Mouse (Mus musculus): ENCODE measurements at regions not wholly inside any gene's neighbourhood (a gene's known extent, or its start where the extent isn't known, plus 50 kb on each side); places are given as distances from the start of the nearest gene placed in this dataset.

GRCm38 (mm10) chr3:39571444-39572237 is 684.9 kb downstream of the Fat4 start:
- no peak for DNase-seq (ENCODE audit: low spot score in 2 of 2)

DNA sequence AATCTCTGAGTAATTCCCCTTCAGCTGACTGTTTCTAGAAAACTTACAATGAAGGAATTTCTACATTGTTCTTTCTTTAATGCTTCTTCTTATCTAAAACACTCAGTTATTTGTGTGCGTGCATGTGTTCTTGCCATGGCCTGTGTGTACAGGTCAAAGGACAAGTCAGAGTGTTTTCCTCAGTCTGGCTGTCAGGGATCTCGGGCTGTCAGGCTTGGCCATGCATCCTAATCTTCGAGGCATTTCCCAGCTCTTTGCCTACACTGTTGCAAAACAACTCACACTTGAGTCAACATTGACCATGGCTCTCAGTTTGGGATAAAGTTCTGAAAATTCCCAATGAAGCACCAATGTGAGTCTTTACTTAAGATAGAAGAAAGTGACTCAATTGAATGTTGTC is 688.5 kb downstream of the Fat4 start:
- no peak for DNase-seq (ENCODE audit: low spot score in 2 of 2)

GRCm38 (mm10) chr3:39591312-39591711 is 704.6 kb downstream of the Fat4 start:
- DNase-seq (ENCODE audit: low spot score in 2 of 2): no peak

- DNase-seq (ENCODE audit: low spot score in 2 of 2): no peak
These were observed 705.8 kb downstream of the Fat4 start for GRCm38 (mm10) chr3:39592349-39593117.

GRCm38 (mm10) chr3:39609937-39610336 is 723.2 kb downstream of the Fat4 start:
- no peak for DNase-seq (ENCODE audit: low spot score in 2 of 2)

DNA sequence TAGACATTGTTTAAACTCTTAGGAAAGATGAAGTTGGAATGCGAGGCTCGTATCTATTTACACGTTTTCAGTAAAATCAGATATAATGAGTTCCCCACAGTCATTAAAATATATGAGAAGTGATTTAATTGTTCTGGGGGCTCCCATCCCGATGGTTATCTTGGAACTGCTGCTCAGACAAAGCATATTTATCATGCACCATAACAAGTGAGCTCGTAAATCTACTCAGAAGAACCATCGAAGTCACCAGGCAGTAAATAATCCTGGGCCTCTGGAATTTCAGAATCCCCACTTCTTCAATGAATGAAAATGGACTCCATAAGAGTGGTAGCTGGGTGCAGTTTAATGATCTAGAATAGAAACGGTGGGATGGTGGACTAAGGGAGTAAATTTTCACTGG is 725.7 kb downstream of the Fat4 start:
- no peak for DNase-seq (ENCODE audit: low spot score in 2 of 2)

DNA sequence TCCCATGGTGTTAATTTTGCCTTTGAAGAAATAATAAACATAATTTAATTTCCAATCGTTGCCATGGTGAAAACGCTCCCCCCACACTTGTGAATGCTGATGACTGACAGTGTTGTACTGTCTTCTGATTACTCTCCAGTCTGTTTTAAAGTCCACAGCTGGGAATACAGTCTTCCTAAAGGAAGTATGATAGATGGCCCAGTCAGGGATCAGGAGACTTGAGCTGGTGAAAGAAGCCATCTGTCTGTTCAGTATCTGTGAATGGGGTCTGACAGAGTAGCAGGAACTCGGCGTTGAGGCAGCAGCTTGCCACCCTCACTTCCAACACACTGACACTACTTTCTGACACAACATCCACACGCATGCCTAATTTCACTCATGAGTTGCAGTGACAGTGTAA is 751.2 kb downstream of the Fat4 start:
- DNase-seq (ENCODE audit: low spot score in 2 of 2): no peak

- no peak for DNase-seq (ENCODE audit: low spot score in 2 of 2)
These were observed 756.5 kb downstream of the Fat4 start for GRCm38 (mm10) chr3:39643194-39643593.

- DNase-seq (ENCODE audit: low spot score in 2 of 2): no peak
These were observed 780.1 kb downstream of the Fat4 start for GRCm38 (mm10) chr3:39666817-39667216.

DNA sequence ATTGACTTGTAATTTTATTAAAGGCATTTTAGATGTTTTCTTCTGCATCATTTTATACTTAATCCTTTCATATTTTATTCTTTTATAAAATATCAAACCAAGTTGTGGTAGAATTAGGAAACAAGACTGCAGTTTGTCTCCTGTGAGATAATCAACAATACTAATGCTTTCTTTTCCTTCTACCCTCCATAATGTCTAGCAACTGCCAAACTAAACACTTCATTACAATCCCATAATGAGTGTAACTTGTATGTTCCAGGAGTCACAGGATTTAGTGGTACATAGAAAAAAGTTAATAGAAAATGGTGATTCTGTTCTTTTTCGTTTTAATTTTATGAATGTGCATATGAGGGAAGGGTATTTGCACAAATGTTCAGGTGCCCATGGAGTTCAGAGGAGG is 782.4 kb downstream of the Fat4 start:
- no peak for DNase-seq (ENCODE audit: low spot score in 2 of 2)

DNA sequence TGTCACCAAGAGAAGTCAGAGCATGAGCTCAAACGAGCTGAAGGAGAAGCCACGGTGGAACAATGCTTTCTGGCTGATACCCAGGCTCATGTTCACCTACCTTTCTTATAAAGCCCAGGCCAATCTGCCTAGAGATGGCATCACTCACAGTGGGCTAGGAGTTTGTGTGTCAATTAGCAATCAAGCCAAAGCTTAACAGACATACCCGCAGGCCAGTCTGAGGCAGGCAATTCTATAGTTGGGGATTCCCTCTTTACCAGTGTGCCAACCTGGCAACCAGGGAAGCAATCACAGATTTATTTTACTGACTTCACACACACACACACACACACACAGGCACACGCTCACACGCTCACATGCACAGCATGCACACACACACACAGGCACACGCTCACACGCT is 787.3 kb downstream of the Fat4 start:
- DNase-seq (ENCODE audit: low spot score in 2 of 2): no peak

- DNase-seq (ENCODE audit: low spot score in 2 of 2): no peak
These were observed 788.2 kb downstream of the Fat4 start for GRCm38 (mm10) chr3:39674927-39675326.

DNA sequence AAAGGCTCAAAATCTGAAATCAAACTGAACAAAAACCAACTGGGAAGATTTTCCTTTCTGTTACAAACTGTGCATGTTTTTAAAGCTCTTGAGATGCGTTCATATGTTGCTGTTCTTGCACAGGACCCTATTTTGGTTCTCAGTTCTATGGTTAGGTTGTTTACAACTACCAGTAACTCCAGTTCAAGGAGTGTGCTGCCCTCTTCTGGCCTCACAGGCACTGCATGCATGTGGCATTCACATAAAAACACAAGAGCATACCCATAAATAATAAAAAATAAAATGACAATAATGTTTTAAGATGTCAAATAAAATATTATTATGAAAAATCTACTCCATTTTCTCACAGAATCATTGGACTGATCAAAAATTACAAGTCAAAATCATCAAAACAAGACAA is 818.9 kb downstream of the Fat4 start:
- DNase-seq (ENCODE audit: low spot score in 2 of 2): no peak

- DNase-seq (ENCODE audit: low spot score in 2 of 2): no peak
These were observed 818.0 kb upstream of the Intu start for GRCm38 (mm10) chr3:39712795-39713709.

DNA sequence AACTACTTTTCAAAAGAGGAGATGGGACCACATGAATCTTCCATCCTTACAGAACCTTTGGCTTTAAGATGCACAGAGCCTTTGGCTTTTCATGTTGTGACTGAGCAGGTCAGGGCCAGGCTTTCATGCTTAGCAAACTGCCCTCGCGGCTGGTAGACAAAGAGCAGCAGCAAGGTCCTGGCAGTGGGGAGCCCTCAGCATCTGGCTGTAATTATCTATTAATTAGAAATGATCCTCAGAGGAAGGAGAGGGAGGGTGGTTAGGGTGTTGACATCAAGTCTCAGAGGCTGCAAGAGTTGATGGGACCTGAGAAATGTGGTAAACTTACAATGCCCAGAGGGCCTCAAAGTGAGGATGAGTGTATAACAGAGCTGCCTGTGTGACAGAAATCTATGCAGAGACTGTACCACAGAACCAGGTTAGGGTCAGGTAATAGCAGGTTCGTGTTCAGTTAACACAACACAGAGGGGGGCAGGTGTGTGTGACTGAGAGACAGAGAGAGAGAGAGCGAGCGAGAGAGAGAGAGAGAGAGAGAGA is 817.0 kb upstream of the Intu start:
- no peak for DNase-seq (ENCODE audit: low spot score in 2 of 2)

DNA sequence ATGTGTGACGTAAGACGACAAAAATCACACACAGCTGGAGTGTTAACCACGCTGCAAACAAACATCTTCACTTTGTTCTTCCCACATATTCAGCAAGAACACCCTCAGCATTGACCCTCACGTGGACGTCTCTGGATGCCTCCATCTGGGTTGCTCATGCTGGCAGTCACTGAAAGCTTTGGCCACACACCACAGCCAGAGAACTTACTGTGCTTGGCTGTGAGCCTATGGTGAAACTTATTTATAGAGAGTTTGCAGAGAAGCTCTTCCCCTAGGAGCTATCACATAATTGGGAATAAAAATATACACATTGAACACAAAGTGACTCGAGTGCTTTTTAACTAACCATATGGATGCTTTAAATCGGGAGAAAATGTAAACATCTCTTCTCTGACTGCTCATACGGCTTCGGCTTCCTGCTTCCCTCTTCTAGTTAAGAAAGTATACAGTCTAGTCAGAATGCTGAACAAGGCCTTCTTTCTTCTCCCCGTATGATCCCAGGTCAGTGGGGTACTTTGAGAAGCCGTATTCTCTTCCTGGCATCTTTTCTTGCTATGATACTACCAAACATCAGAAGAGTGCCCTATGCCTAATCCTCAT is 812.0 kb upstream of the Intu start:
- no peak for DNase-seq (ENCODE audit: low spot score in 2 of 2)

DNA sequence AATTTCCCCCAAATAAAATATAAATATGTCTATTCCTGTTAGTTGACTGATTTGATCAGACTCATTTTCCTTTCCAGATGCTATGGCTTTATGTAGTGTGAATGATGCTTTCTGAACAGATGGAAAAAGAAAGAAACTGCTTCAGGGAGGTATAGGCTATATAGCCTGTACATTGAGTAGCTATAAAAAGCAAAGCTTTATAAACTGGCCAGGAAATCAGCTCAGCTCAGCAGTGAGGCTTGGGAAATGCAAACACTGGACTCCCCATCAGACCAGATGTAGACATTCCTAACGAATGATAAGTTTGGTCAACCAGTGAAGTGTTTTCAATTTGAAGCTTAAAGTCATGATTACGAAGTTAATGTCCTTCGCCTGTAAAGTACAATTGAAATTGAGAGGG is 805.3 kb upstream of the Intu start:
- DNase-seq (ENCODE audit: low spot score in 2 of 2): no peak

- DNase-seq (ENCODE audit: low spot score in 2 of 2): no peak
These were observed 794.4 kb upstream of the Intu start for GRCm38 (mm10) chr3:39736639-39737038.

DNA sequence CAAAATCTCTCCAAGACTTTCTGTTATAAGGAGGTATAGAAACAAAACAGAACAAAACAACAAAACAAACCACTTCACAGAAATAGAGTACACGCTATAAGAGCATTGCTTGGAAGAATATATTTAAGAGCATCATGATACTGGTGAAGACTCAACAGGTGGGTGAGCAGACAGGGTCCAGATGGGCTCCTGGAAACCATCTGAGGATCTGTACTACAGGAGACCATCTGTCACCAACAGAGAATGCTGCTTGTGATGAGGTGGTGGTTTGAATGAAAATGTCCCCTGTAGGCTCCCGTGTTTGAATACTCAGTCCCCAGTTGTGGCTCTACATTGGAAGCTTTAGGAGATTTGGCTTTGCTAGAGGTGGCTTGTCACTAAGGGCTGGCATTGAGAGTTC is 785.1 kb upstream of the Intu start:
- DNase-seq (ENCODE audit: low spot score in 2 of 2): no peak

DNA sequence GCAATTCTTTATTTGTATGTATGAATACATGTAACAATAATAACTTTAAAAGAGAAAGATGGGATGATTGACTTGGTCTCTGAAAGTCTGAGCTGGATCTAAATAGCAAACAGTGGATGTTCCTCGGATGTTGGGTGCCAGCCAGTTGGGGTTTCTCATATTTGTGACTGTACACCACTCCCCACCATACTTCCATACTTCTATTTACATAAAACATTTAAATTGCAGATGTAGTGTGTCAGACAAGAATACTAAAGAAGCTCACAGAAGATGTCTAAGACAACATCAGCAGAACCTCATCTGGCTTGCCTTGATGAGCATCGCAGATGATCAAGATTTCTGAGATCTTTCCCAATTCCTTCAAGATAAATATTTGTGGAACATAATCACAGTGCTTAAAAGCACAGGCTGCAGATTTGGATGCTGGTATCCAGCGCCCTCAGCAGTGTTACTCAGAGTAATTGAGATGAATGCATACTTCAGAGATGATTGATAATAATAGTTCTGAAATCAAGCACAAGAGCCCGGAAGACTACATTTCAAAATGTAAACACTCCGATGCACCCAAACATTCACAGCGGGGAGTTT is 762.0 kb upstream of the Intu start:
- no peak for DNase-seq (ENCODE audit: low spot score in 2 of 2)
